ENCODE assay signal across 8 mouse cellular contexts in the genomic region with DNA sequence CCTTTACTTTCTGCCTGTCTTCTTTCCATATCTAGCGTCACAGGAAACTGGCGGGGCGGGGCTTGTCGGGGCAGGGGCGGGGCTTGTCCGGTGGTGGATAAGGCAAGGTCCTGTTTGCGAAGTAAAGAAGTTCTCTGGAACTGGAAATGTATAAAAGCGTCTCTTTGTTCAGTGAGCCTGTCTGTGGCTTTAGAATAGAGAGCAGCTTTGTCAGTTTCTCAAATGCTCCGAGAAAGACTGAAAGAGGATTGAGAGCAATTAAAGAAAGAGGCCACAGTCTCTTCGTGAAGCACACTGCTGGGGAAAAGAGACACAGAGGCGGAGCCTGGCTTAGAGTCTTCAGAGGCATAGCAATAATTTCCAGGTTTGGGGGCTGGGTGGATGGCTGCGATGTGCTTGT. TPM values are rescaled to one million over a fixed set of nuclear protein-coding genes. Genes with fewer than 3 reads are reported as not detected.
A peak's percentile ranks its signal among the peaks of the same experiment; 100 is the strongest.
DNase-seq lines count a peak whose midpoint lies in the region; ATAC-seq and TF ChIP-seq lines count a peak whose summit lies in the region.

No protein-coding gene starts in this region.

- H3K9me3 ChIP-seq in ES-Bruce4 (replicated peaks; ENCODE audit: control insufficient read depth, insufficient read depth, low read length, poor library complexity, severe bottlenecking) = no peaks in the 10 kb centered on the region
- no peaks in the 10 kb centered on the region for H3K9me3 ChIP-seq in kidney, embryonic 16.5 days (ENCODE audit: low read length)
- no peaks in the 10 kb centered on the region for H3K9me3 ChIP-seq in midbrain, postnatal 0 days (ENCODE audit: low read length)

- ATAC-seq in kidney, embryonic 16.5 days (ENCODE audit: low FRiP score, low TSS enrichment) = no peak
- ATAC-seq in midbrain, postnatal 0 days (ENCODE audit: low FRiP score) = no peak

- TF ChIP-seq POLR2A in kidney, adult 2 months (IDR thresholded peaks at IDR 0.05; ENCODE audit: low read depth, low read length) = no peak
- TF ChIP-seq POLR2A in ES-Bruce4 (IDR thresholded peaks at IDR 0.05; ENCODE audit: insufficient read depth, low read length) = no peak

- H3K4me1 ChIP-seq in kidney, adult 2 months (ENCODE audit: control insufficient read depth, insufficient read depth, low read length) = no peaks in the 10 kb centered on the region; the same call in 1 of the 2 replicates
- H3K4me1 ChIP-seq in ES-Bruce4 (ENCODE audit: control insufficient read depth, insufficient read depth, low read length) = no peaks in the 10 kb centered on the region
- H3K4me1 ChIP-seq in kidney, embryonic 16.5 days (ENCODE audit: insufficient read depth, low read length) = peaks cover under 1% of the 10 kb centered on the region; the same call in 1 of the 2 replicates
- peaks cover 13% of the 10 kb centered on the region; the same call in 1 of the 2 replicates for H3K4me1 ChIP-seq in midbrain, postnatal 0 days (ENCODE audit: insufficient read depth, low read length)

- DNase-seq in kidney, adult 2 months = peak; percentile 19
- no peak for DNase-seq in kidney, adult 8-10 months
- peak; percentile 37 for DNase-seq in embryo, embryonic 11 days
- DNase-seq in midbrain, postnatal 0 days (ENCODE audit: low spot score) = peak; percentile 40
- no peak for DNase-seq in ovary, postnatal 36 days (ENCODE audit: low spot score)
- no peak for DNase-seq in frontal cortex, postnatal 10 days (ENCODE audit: low spot score in 2 of 2)

- no peak overlapping the region for H3K4me3 ChIP-seq in kidney, adult 2 months (ENCODE audit: insufficient read depth, low read depth, low read length)
- H3K4me3 ChIP-seq in ES-Bruce4 (ENCODE audit: low read depth, low read length) = peak overlapping the region; percentile 47
- no peak overlapping the region for H3K4me3 ChIP-seq in kidney, embryonic 16.5 days (ENCODE audit: low read length)
- no peak overlapping the region for H3K4me3 ChIP-seq in midbrain, postnatal 0 days (ENCODE audit: low read depth, low read length)

- TF ChIP-seq CTCF in kidney, adult 2 months (conservative IDR thresholded peaks at IDR 0.05; ENCODE audit: insufficient read depth, insufficient read length, low read depth, low read length) = no peak
- TF ChIP-seq CTCF in ES-Bruce4 (IDR thresholded peaks at IDR 0.05; ENCODE audit: low read depth, low read length) = no peak
- no peak for TF ChIP-seq CTCF in midbrain, postnatal 0 days (IDR thresholded peaks at IDR 0.05)

- 0 out of 2 replicates have a peak overlapping the region, but pooled peaks have one; percentile 25 for H3K4me2 ChIP-seq in kidney, embryonic 16.5 days (replicated peaks; ENCODE audit: low read depth, low read length)
- H3K4me2 ChIP-seq in midbrain, postnatal 0 days (ENCODE audit: low read depth, low read length, poor library complexity, severe bottlenecking) = no peak overlapping the region

- H3K36me3 ChIP-seq in kidney, adult 2 months (ENCODE audit: control insufficient read depth, insufficient read depth, low read length) = no peaks in the 10 kb centered on the region
- H3K36me3 ChIP-seq in ES-Bruce4 (ENCODE audit: control insufficient read depth, insufficient read depth, low read length, poor library complexity, severe bottlenecking) = no peaks in the 10 kb centered on the region
- no peaks in the 10 kb centered on the region for H3K36me3 ChIP-seq in kidney, embryonic 16.5 days (ENCODE audit: insufficient read depth, low read length)
- no peaks in the 10 kb centered on the region for H3K36me3 ChIP-seq in midbrain, postnatal 0 days (ENCODE audit: insufficient read depth, low read length)

- H3K27me3 ChIP-seq in kidney, adult 2 months (replicated peaks; ENCODE audit: control insufficient read depth, insufficient read depth, low read length) = no peaks in the 10 kb centered on the region
- no peaks in the 10 kb centered on the region for H3K27me3 ChIP-seq in ES-Bruce4 (ENCODE audit: control insufficient read depth, insufficient read depth, low read length, poor library complexity, severe bottlenecking)
- H3K27me3 ChIP-seq in kidney, embryonic 16.5 days (ENCODE audit: insufficient read depth, low read length) = peaks cover 11% of the 10 kb centered on the region; the same call in 1 of the 2 replicates
- no peaks in the 10 kb centered on the region for H3K27me3 ChIP-seq in midbrain, postnatal 0 days (ENCODE audit: insufficient read depth, low read length)

- WGBS in kidney, adult 2 months = 27% methylated on average over 12 of the region's 12 CpGs
- WGBS in kidney, embryonic 16.5 days = 37% methylated on average over 12 of the region's 12 CpGs
- 31% methylated on average over 12 of the region's 12 CpGs for WGBS in midbrain, postnatal 0 days

- H3K27ac ChIP-seq in kidney, adult 2 months (ENCODE audit: insufficient read depth, low read depth, low read length) = no peak overlapping the region
- no peak overlapping the region for H3K27ac ChIP-seq in ES-Bruce4 (ENCODE audit: insufficient read depth, low read length)
- no peak overlapping the region for H3K27ac ChIP-seq in kidney, embryonic 16.5 days (ENCODE audit: low read length)
- H3K27ac ChIP-seq in midbrain, postnatal 0 days (ENCODE audit: low read depth, low read length) = 0 out of 2 replicates have a peak overlapping the region, but pooled peaks have one; percentile 32

- peak overlapping the region; percentile 71 for H3K9ac ChIP-seq in ES-Bruce4 (ENCODE audit: low read depth, poor library complexity, severe bottlenecking)
- H3K9ac ChIP-seq in kidney, embryonic 16.5 days (replicated peaks; ENCODE audit: low read length) = no peak overlapping the region
- H3K9ac ChIP-seq in midbrain, postnatal 0 days (replicated peaks; ENCODE audit: low read length, poor library complexity, severe bottlenecking) = no peak overlapping the region

- TF ChIP-seq EP300 in ES-Bruce4 (IDR thresholded peaks at IDR 0.05; ENCODE audit: insufficient read depth, low read depth, low read length) = no peak

RNA-seq across cellular contexts. Expression of gene Ints14, which starts 4.4 kb away (rescaled TPM):
- 16.5 and 17.3 TPM in 2 replicates for polyA plus RNA-seq in kidney, adult 2 months (2012; rRNA removed)
- polyA plus RNA-seq in ES-Bruce4 (2011; ENCODE audit: insufficient read depth, insufficient read length, low read depth, missing spikeins) = 26.3 and 28.9 TPM in 2 replicates
- polyA plus RNA-seq in kidney, embryonic 16.5 days (2015; fragmentation: Nextera tagmentation; extraction: Ambion mirVana) = 59.8 and 66.8 TPM in 2 replicates
- 29.5 and 29.7 TPM in 2 replicates for total RNA-seq in midbrain, postnatal 0 days (2014; rRNA removed)
- polyA plus RNA-seq in midbrain, postnatal 0 days (2015; fragmentation: Nextera tagmentation; extraction: Ambion mirVana) = 28.4 and 30.1 TPM in 2 replicates

RNA-seq across cellular contexts. Expression of gene Slc24a1, which starts 4.9 kb away (rescaled TPM):
- polyA plus RNA-seq in kidney, adult 2 months (2012; rRNA removed) = not detected in 2 replicates
- polyA plus RNA-seq in ES-Bruce4 (2011; ENCODE audit: insufficient read depth, insufficient read length, low read depth, missing spikeins) = 0.76 and 0.79 TPM in 2 replicates
- polyA plus RNA-seq in kidney, embryonic 16.5 days (2015; fragmentation: Nextera tagmentation; extraction: Ambion mirVana) = 0.08 TPM in 1 of 2 replicates, not detected in the other
- total RNA-seq in midbrain, postnatal 0 days (2014; rRNA removed) = not detected in 2 replicates
- 0.16 and 0.19 TPM in 2 replicates for polyA plus RNA-seq in midbrain, postnatal 0 days (2015; fragmentation: Nextera tagmentation; extraction: Ambion mirVana)

Comparison
In these comparisons a context has a peak if more than half of its experiments do, and no peak if none do; other contexts are left out.
1. DNase-seq: peak in kidney, adult 2 months (single experiment), embryo, embryonic 11 days (single experiment) and midbrain, postnatal 0 days (single experiment); none in kidney, adult 8-10 months (0 of 2), ovary, postnatal 36 days (single experiment) and frontal cortex, postnatal 10 days (0 of 2).